Mouse (Mus musculus) neural tube, embryonic 12.5 days (tissue): ENCODE measurements around the gene Il31ra. TPM values are rescaled to one million over a fixed set of nuclear protein-coding genes. Genes with fewer than 3 reads are reported as not detected.

Experiments
- ATAC-seq: fragments of 200-750 bp; cut with Nextera tagmentation; 2 replicates; pipeline ENCODE4 v1.8.0; 2017; ENCODE audit warnings: low read depth, mild to moderate bottlenecking, moderate TSS enrichment, moderate library complexity; ENCODE audit not compliant: low FRiP score
- H3K27ac ChIP-seq: fragments of 300-500 bp; sonication (generic); 2 replicates; pipeline ENCODE4 v1.5.1; 2016
- H3K27me3 ChIP-seq: fragments of 300-500 bp; sonication (generic); replicated peaks from 2 replicates; pipeline ENCODE4 v1.6.1; 2016; ENCODE audit warnings: mild to moderate bottlenecking
- H3K36me3 ChIP-seq: fragments of 300-500 bp; sonication (generic); 2 replicates; pipeline ENCODE4 v1.6.1; 2016; ENCODE audit warnings: mild to moderate bottlenecking
- H3K4me1 ChIP-seq: fragments of 300-500 bp; sonication (generic); 2 replicates; pipeline ENCODE4 v1.6.1; 2016
- H3K4me2 ChIP-seq: fragments of 300-500 bp; sonication (generic); replicated peaks from 2 replicates; pipeline ENCODE4 v1.6.1; 2016; ENCODE audit warnings: mild to moderate bottlenecking
- H3K4me3 ChIP-seq: fragments of 300-500 bp; sonication (generic); 2 replicates; pipeline ENCODE4 v1.5.1; 2016
- H3K9ac ChIP-seq: fragments of 300-500 bp; sonication (generic); 2 replicates; pipeline ENCODE4 v1.6.1; 2016; ENCODE audit warnings: mild to moderate bottlenecking
- H3K9me3 ChIP-seq: fragments of 300-500 bp; sonication (generic); 2 replicates; pipeline ENCODE4 v1.6.1; 2016; ENCODE audit warnings: mild to moderate bottlenecking
- WGBS: fragments of 180-500 bp; shearing (Covaris S2); methylation state at CpG from one replicate; pipeline ENCODE4 v1.1.7; 2016; 5-methylcytosine and 5-hydroxymethylcytosine counted together
- polyA plus RNA-seq: library from polyadenylated mRNA; unstranded; fragments of >200 nt; fragmentation: Nextera tagmentation; extraction: Ambion mirVana; gene quantifications from 2 replicates; pipeline ENCODE4 v1.2.1, GENCODE M21; 2016

The Il31ra gene
- polyA plus RNA-seq, 1 experiment from 2014 or later, result 0.16 TPM

DNA sequence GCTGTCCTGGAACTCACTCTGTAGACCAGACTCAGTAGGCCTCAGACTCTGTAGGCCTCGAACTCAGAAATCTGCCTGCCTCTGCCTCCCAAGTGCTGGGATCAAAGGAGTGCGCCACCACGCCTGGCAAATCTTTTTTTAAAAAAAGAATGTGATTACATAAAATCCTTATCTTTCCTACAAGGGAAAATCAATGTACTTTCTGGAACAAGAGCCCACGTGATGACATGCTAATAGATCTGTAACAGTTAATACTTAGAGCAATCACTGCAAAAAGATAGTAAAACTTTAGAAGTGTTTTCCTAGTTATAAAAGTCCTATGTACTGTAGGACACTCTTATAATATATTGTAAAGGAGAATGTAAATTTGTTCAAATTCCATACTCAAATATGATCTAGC lies 94.1 kb downstream of the Il31ra start:
- no peaks in the 10 kb centered on the region for H3K9me3 ChIP-seq
- no peak overlapping the region for H3K4me3 ChIP-seq
- ATAC-seq, result no peak
- H3K27ac ChIP-seq, result no peak overlapping the region
- no peak overlapping the region for H3K4me2 ChIP-seq
- no peak overlapping the region for H3K9ac ChIP-seq
- H3K4me1 ChIP-seq, result no peaks in the 10 kb centered on the region
- peaks cover 78% of the 10 kb centered on the region for H3K36me3 ChIP-seq
- H3K27me3 ChIP-seq, result no peaks in the 10 kb centered on the region
- 87% methylated on average over 4 of the region's 4 CpGs for WGBS

DNA sequence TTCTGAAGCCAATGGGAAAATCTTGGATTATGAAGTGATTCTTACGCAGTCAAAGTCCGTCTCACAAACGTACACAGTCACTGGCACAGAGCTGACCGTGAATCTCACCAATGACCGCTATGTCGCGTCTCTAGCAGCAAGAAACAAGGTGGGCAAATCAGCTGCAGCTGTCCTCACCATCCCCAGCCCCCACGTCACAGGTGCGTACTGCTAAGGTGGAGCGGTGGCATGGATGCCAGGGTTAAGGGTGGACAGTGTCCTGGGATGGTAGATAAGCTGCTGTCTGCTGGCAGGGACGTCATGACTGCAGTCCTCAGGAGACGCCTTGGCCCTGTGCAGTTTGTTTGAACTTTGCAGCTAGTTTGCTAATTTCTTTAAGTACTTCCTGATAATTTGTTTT lies 99.6 kb downstream of the Il31ra start:
- H3K4me1 ChIP-seq, result no peaks in the 10 kb centered on the region
- no peak overlapping the region for H3K4me2 ChIP-seq
- 97% methylated on average over 12 of the region's 12 CpGs for WGBS
- H3K36me3 ChIP-seq, result peaks cover 57% of the 10 kb centered on the region
- ATAC-seq, result no peak
- H3K9me3 ChIP-seq, result no peaks in the 10 kb centered on the region
- H3K4me3 ChIP-seq, result no peak overlapping the region
- no peaks in the 10 kb centered on the region for H3K27me3 ChIP-seq
- H3K27ac ChIP-seq, result no peak overlapping the region
- H3K9ac ChIP-seq, result no peak overlapping the region

DNA sequence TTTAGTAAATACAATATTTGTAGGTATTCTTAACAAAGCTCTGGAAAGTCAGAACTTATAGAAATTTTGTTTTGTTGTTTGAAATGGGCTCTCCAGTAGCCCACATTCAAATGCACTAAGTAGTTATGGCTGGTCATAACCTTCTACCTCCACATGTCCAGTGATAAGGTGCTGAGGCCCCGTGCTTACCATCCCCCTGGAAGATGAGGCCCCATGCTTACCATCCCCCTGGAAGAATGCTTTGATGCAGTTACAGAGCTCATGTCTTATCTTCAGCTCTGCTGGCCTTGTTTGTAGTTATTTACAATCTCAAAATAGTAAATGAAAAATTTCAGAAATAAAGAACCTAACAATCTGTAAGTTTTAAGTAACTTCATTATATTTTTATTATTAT lies 101.9 kb downstream of the Il31ra start:
- no peak overlapping the region for H3K27ac ChIP-seq
- H3K4me3 ChIP-seq, result no peak overlapping the region
- 87% methylated on average over 1 of the region's 1 CpGs for WGBS
- H3K4me2 ChIP-seq, result no peak overlapping the region
- no peaks in the 10 kb centered on the region for H3K4me1 ChIP-seq
- ATAC-seq, result no peak
- H3K27me3 ChIP-seq, result no peaks in the 10 kb centered on the region
- peaks cover 42% of the 10 kb centered on the region for H3K36me3 ChIP-seq
- no peaks in the 10 kb centered on the region for H3K9me3 ChIP-seq
- H3K9ac ChIP-seq, result no peak overlapping the region

DNA sequence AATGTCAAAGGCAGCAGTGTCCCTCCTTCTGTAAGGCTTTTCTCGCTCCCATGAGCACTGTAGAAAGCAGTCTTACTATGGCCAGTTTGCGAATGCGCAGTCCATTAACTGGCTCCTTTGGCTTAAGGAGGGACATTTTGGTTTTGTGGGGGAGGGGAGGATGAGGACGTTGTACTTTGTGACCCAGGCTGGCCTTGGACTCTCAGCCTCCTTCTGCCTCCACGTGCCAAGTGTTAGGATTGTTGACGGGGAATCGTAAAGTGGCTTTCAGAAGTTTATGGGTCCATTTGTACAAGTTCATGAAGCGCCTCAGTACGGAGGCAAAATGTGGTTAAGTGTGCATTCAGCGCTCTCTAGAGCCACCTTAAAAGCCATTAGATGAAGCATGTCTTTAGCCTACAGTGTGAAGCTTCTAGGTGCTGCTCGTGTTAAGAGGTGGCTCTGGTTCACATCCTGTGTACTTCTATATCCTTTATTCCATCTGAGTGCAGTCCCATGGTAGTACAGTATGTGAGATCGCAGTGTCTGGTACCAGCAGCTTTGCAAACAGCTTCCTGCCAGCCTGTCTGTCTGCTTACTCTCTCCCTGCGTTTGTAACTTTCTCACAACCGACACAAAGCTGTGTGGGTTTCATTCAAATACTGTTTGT lies 102.4 kb downstream of the Il31ra start:
- no peaks in the 10 kb centered on the region for H3K27me3 ChIP-seq
- ATAC-seq, result no peak
- WGBS, result 75% methylated on average over 14 of the region's 14 CpGs
- no peaks in the 10 kb centered on the region for H3K4me1 ChIP-seq
- H3K4me3 ChIP-seq, result no peak overlapping the region
- H3K27ac ChIP-seq, result no peak overlapping the region
- no peak overlapping the region for H3K9ac ChIP-seq
- peaks cover 42% of the 10 kb centered on the region for H3K36me3 ChIP-seq
- H3K9me3 ChIP-seq, result no peaks in the 10 kb centered on the region
- no peak overlapping the region for H3K4me2 ChIP-seq

DNA sequence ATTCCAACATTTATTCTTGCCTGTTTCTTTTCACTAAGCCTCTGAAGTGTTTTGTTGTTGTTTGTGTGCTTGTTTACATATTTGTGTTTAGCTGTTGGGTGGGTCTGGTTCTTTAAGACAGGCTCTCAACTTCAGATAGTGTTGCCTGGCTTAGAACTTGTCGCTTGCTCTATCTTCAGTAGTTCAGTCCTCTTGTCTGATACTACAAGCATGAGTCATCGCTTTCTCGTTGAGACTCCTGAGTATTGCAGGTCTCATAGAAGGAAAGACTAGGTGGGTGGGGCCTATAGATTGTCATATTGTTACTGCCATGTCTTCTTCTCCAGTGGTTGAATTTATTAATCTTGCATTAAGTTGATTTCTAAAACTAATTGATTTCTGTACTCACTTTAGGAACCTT lies 104.1 kb downstream of the Il31ra start:
- no peaks in the 10 kb centered on the region for H3K9me3 ChIP-seq

DNA sequence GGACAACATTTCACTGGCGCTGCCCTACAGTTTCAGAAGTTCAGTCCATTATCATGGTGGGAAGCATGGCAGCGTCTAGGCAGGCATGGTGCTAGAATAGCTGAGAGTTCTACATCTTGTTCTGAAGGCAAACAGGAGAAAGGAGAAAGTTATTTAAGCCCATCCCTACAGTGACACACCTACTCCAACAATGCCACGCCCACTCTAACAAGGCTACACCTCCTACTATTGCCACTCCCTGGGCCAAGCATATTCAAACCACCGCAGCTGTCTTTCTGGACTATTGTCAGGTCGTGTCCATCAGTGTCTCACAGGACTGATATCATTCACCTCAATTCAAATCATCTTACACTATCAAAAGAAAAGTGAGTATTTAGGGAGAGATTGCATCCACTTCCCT lies 107.5 kb downstream of the Il31ra start:
- Histone ChIP-seq H3K4me2 (no peak overlapping the region), H3K27me3 (no peaks in the 10 kb centered on the region), H3K36me3 (peaks cover 52% of the 10 kb centered on the region), H3K9ac (no peak overlapping the region), H3K4me1 (no peaks in the 10 kb centered on the region), H3K4me3 (no peak overlapping the region), H3K27ac (no peak overlapping the region), H3K9me3 (no peaks in the 10 kb centered on the region)
- 94% methylated on average over 5 of the region's 5 CpGs for WGBS
- ATAC-seq, result no peak

More for the DNA sequence above, 104.1 kb downstream of the Il31ra start:
- Histone ChIP-seq H3K9ac (no peak overlapping the region), H3K36me3 (peaks cover 47% of the 10 kb centered on the region), H3K4me3 (no peak overlapping the region), H3K4me2 (no peak overlapping the region), H3K4me1 (no peaks in the 10 kb centered on the region), H3K27ac (no peak overlapping the region), H3K27me3 (no peaks in the 10 kb centered on the region)
- WGBS, result 94% methylated on average over 3 of the region's 3 CpGs
- no peak for ATAC-seq

DNA sequence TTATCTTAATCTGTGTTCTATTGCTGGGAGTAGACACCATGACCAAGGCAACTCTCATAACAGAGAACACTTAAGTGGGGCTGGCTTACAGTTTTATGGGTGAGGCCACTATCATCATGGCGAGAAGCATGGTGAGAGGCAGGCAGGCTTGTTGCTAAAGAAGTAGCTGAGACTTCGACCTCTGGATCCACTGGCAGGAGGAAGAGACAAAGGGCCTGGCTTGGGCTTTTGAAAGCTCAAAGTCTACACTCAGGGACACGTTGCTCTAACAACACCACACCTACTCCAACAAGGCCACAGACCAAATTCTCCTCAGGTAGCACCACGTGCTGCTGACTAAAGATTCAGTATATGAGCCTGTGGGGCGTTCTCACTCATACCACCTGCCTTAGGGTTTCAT lies 107.9 kb downstream of the Il31ra start:
- Histone ChIP-seq H3K4me3 (no peak overlapping the region), H3K4me1 (no peaks in the 10 kb centered on the region), H3K27ac (no peak overlapping the region), H3K27me3 (no peaks in the 10 kb centered on the region), H3K36me3 (peaks cover 52% of the 10 kb centered on the region), H3K9ac (no peak overlapping the region), H3K4me2 (no peak overlapping the region), H3K9me3 (no peaks in the 10 kb centered on the region)
- no peak for ATAC-seq
- WGBS, result 95% methylated on average over 5 of the region's 5 CpGs

DNA sequence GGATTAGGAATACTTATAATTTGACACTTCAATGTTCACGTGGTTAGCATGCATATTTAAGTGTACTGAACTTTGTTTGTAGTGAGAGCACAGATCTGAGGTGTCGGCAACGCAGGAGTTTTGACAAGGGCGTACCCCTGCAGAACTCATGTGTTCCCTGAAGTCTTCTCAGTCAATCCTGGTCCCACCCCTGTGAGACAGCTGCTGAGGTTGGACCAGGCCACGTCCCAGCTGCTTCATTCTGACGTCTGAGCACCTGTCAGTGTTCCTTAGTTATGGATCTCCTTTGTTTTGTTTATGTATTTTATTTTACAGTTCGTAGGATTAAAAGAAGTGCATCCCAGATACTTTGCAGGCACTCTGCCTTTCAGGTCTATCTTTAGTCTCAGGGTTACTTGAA lies 111.1 kb downstream of the Il31ra start:
- no peak overlapping the region for H3K4me2 ChIP-seq
- no peak for ATAC-seq

DNA sequence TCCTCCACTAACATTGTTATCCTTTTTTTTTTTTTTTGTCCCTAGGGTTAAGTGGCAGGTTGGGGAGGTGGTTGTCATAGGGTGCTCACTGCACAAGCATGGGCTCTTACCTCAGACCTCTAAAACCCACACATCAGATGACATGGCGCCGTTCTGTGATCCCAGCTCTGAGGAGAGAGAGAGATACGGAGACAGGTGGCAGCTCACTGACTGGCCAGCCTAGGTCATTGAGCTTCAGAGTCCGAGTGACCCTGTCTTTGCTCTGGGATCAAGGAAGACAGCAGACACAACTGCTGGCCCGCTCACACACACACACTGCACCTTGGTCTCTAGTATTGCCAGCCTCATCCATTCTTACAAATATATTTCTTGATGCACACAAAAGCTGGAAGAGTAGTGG lies 111.6 kb downstream of the Il31ra start:
- Histone ChIP-seq H3K27me3 (no peaks in the 10 kb centered on the region), H3K9ac (no peak overlapping the region), H3K36me3 (peaks cover 46% of the 10 kb centered on the region), H3K4me2 (no peak overlapping the region), H3K4me1 (no peaks in the 10 kb centered on the region), H3K4me3 (no peak overlapping the region), H3K27ac (no peak overlapping the region), H3K9me3 (no peaks in the 10 kb centered on the region)
- no peak for ATAC-seq
- 89% methylated on average over 5 of the region's 5 CpGs for WGBS

More for the DNA sequence above, 111.1 kb downstream of the Il31ra start:
- no peak overlapping the region for H3K27ac ChIP-seq
- H3K4me1 ChIP-seq, result no peaks in the 10 kb centered on the region
- WGBS, result 87% methylated on average over 7 of the region's 7 CpGs
- H3K36me3 ChIP-seq, result peaks cover 46% of the 10 kb centered on the region
- H3K27me3 ChIP-seq, result no peaks in the 10 kb centered on the region
- no peaks in the 10 kb centered on the region for H3K9me3 ChIP-seq
- H3K4me3 ChIP-seq, result no peak overlapping the region
- H3K9ac ChIP-seq, result no peak overlapping the region

DNA sequence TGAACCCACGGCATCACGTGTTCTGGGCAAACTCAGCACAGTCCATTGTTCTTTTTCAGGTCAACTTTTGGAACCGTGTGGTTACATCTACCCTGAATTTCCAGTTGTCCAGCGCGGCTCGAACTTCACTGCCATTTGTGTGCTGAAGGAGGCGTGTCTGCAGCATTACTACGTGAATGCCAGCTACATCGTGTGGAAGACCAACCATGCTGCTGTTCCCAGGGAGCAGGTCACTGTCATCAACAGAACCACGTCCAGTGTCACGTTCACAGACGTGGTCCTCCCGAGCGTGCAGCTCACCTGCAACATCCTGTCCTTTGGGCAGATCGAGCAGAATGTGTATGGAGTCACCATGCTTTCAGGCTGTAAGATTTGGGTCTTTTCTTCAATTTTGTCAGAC lies 114.2 kb downstream of the Il31ra start:
- Histone ChIP-seq H3K36me3 (peaks cover 35% of the 10 kb centered on the region), H3K9ac (no peak overlapping the region), H3K4me1 (no peaks in the 10 kb centered on the region), H3K4me2 (no peak overlapping the region), H3K4me3 (no peak overlapping the region), H3K27ac (no peak overlapping the region), H3K27me3 (no peaks in the 10 kb centered on the region), H3K9me3 (no peaks in the 10 kb centered on the region)
- 93% methylated on average over 15 of the region's 15 CpGs for WGBS
- ATAC-seq, result no peak

DNA sequence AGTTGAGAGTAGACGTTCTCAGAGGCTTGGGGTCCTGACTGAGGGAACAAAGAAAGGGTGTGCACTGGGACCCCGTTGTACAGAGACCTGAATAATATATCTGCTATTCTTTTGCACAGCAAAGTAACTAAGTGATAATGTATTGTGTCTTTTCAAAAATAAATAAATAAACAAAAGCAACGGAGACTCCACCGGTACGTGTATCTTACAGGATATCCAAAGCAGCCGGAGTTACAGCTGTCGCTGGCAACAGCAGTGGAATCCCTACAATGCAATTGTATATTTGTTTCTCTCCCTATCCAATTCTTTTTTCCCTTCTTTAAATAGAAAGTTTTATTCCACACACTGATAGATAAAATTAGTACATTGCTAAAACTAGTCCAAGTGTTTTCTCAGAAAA lies 115.1 kb downstream of the Il31ra start:
- 92% methylated on average over 7 of the region's 7 CpGs for WGBS
- Histone ChIP-seq H3K27ac (no peak overlapping the region), H3K36me3 (peaks cover 28% of the 10 kb centered on the region), H3K9ac (no peak overlapping the region), H3K9me3 (no peaks in the 10 kb centered on the region), H3K4me3 (no peak overlapping the region), H3K4me1 (no peaks in the 10 kb centered on the region), H3K4me2 (no peak overlapping the region), H3K27me3 (no peaks in the 10 kb centered on the region)
- no peak for ATAC-seq

DNA sequence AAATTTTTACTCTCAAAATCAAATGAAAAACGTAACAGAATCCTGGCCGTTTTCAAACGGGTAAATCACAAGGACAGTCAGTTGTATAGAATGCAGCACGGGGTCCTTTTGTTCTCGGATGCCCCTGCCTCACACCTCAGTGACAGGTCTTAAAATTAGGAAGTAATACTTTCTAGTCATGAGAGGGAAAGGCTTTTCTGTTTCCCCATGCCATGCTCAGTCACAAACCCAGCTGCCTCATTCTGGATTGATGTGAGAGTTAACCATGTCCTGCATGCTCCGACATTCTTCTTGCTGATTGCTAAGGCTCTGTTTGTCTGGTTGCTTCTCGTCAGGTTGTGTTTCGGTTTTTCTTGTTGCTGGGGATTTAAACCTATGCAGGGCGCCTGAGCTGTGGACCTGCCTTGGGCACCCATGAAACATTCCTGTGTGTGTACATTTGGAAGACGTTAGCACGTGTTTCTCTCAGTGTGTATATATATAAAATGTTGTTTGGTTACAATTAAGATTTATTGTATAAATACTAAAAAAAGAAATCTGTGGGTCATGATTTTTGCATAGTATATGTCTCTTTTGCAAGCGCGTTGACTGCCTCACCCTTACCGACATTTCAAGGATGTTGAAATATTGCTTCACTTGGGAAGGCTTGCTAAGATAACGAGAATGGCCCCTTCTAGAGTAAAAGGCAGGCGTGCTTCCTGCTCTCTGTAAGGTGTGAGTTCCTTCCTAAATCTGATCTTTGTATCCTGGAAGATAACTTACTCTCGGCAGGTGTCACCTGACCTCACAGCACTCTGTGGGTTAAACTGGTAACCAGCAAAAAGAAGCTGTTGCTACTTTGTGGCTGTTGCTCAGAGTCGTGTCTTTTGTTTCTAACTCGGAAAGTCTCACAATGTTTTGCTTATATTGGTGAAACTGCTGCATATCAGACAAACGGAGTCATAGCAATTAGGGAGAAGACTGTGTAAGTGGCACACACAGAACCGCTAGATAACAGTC lies 120.1 kb downstream of the Il31ra start:
- H3K4me1 ChIP-seq, result no peaks in the 10 kb centered on the region
- H3K9me3 ChIP-seq, result no peaks in the 10 kb centered on the region
- WGBS, result 83% methylated on average over 21 of the region's 21 CpGs
- no peak overlapping the region for H3K9ac ChIP-seq
- peaks cover 12% of the 10 kb centered on the region for H3K36me3 ChIP-seq
- H3K4me3 ChIP-seq, result no peak overlapping the region
- no peaks in the 10 kb centered on the region for H3K27me3 ChIP-seq
- no peak for ATAC-seq
- H3K27ac ChIP-seq, result no peak overlapping the region
- no peak overlapping the region for H3K4me2 ChIP-seq
